Mouse (Mus musculus) erythroblast, embryonic 14.5 days (primary cell): ENCODE data around the gene Xiap.

Source experiments
- GATA1 ChIP-seq: IDR thresholded peaks from 2 replicates; pipeline ENCODE4 v1.6.1; 2012; ENCODE audit warnings: low read length, inconsistent platforms, mixed read lengths
- TAL1 ChIP-seq: IDR thresholded peaks from 3 replicates; pipeline ENCODE4 v1.6.1; 2012; ENCODE audit warnings: low read length, inconsistent platforms, mixed read lengths

GRCm38 (mm10) chrX:42139882-42140281 lies 80.4 kb downstream of the Xiap start:
- TF ChIP-seq GATA1 (no peak), TAL1 (no peak)
